8 mouse cellular contexts compared by ENCODE assay signal in genomic region chr5:93127722-93128121, GRCm38 (mm10). TPM values are rescaled to one million over a fixed set of nuclear protein-coding genes. Genes with fewer than 3 reads are reported as not detected.
DNase-seq lines count a peak whose midpoint lies in the region; ATAC-seq lines count a peak whose summit lies in the region.
"Had no signal": no experiment of that assay in that cellular context is flagged by ENCODE, and none has a peak within 500 bp of the region (broad histone marks: within the 10 kb centered on the region; RNA-seq: fewer than 3 reads in every experiment).

No protein-coding gene starts in this region.

- H3K4me2 ChIP-seq in liver, embryonic 11.5 days: no peak overlapping the region
- H3K4me2 ChIP-seq in forebrain, embryonic 14.5 days (ENCODE audit: low read length): peak overlapping the region; percentile 23; the same call in 1 of the 2 replicates
- no peak overlapping the region for H3K4me2 ChIP-seq in kidney, embryonic 15.5 days
- H3K4me2 ChIP-seq in midbrain, embryonic 14.5 days (ENCODE audit: low read length): no peak overlapping the region

- no peak overlapping the region for H3K9ac ChIP-seq in liver, embryonic 11.5 days (ENCODE audit: low read depth, low read length)
- peak overlapping the region; percentile 33; the same call in 1 of the 2 replicates for H3K9ac ChIP-seq in forebrain, embryonic 14.5 days (ENCODE audit: low read length)
- H3K9ac ChIP-seq in kidney, embryonic 15.5 days: no peak overlapping the region
- H3K9ac ChIP-seq in midbrain, embryonic 14.5 days (replicated peaks; ENCODE audit: low read length): no peak overlapping the region

- no peaks in the 10 kb centered on the region for H3K27me3 ChIP-seq in liver, embryonic 11.5 days (replicated peaks; ENCODE audit: control insufficient read depth, insufficient read depth, low read length)
- no peaks in the 10 kb centered on the region for H3K27me3 ChIP-seq in forebrain, embryonic 14.5 days (replicated peaks; ENCODE audit: control insufficient read depth, insufficient read depth, low read length)
- H3K27me3 ChIP-seq in kidney, embryonic 15.5 days: no peaks in the 10 kb centered on the region
- no peaks in the 10 kb centered on the region for H3K27me3 ChIP-seq in midbrain, embryonic 14.5 days (ENCODE audit: control insufficient read depth, insufficient read depth, low read length)

- no peaks in the 10 kb centered on the region for H3K9me3 ChIP-seq in liver, embryonic 11.5 days (ENCODE audit: control insufficient read depth, low read length)
- H3K9me3 ChIP-seq in forebrain, embryonic 14.5 days (replicated peaks; ENCODE audit: control insufficient read depth, low read length): no peaks in the 10 kb centered on the region
- no peaks in the 10 kb centered on the region for H3K9me3 ChIP-seq in kidney, embryonic 15.5 days (replicated peaks)
- no peaks in the 10 kb centered on the region for H3K9me3 ChIP-seq in midbrain, embryonic 14.5 days (ENCODE audit: control insufficient read depth, low read length)

- H3K27ac ChIP-seq in liver, embryonic 11.5 days (ENCODE audit: low read depth, low read length): no peak overlapping the region
- peak overlapping the region; percentile 80 for H3K27ac ChIP-seq in forebrain, embryonic 14.5 days (ENCODE audit: low read depth, low read length)
- H3K27ac ChIP-seq in kidney, embryonic 15.5 days: peak overlapping the region; percentile 92
- H3K27ac ChIP-seq in midbrain, embryonic 14.5 days (replicated peaks; ENCODE audit: low read depth, low read length): peak overlapping the region; percentile 50

- H3K36me3 ChIP-seq in liver, embryonic 11.5 days (ENCODE audit: control insufficient read depth, insufficient read depth, low read length): no peaks in the 10 kb centered on the region
- H3K36me3 ChIP-seq in forebrain, embryonic 14.5 days (ENCODE audit: control insufficient read depth, insufficient read depth, low read length): no peaks in the 10 kb centered on the region
- H3K36me3 ChIP-seq in kidney, embryonic 15.5 days: no peaks in the 10 kb centered on the region
- H3K36me3 ChIP-seq in midbrain, embryonic 14.5 days (ENCODE audit: control insufficient read depth, insufficient read depth, low read length): no peaks in the 10 kb centered on the region

- ATAC-seq in liver, embryonic 11.5 days (replicated peaks; ENCODE audit: low FRiP score): no peak
- peak; percentile 30 for ATAC-seq in forebrain, embryonic 14.5 days
- peak; percentile 64 for ATAC-seq in kidney, embryonic 15.5 days (replicated peaks; ENCODE audit: low FRiP score)
- 0 out of 2 replicates have a peak, but pooled peaks have one; percentile 28 for ATAC-seq in midbrain, embryonic 14.5 days (ENCODE audit: low FRiP score, low TSS enrichment)

- H3K4me3 ChIP-seq in liver, embryonic 11.5 days (ENCODE audit: low read depth, low read length): no peak overlapping the region
- no peak overlapping the region for H3K4me3 ChIP-seq in forebrain, embryonic 14.5 days (ENCODE audit: low read depth, low read length)
- H3K4me3 ChIP-seq in kidney, embryonic 15.5 days (replicated peaks): no peak overlapping the region
- no peak overlapping the region for H3K4me3 ChIP-seq in midbrain, embryonic 14.5 days (replicated peaks; ENCODE audit: low read depth, low read length)
- H3K4me3 ChIP-seq: erythroblast, embryonic 14.5 days had no signal

- H3K4me1 ChIP-seq in liver, embryonic 11.5 days (replicated peaks; ENCODE audit: control insufficient read depth, insufficient read depth, low read length): peaks cover 52% of the 10 kb centered on the region
- H3K4me1 ChIP-seq in forebrain, embryonic 14.5 days (ENCODE audit: control insufficient read depth, insufficient read depth, low read length): peaks cover 64% of the 10 kb centered on the region
- H3K4me1 ChIP-seq in kidney, embryonic 15.5 days: peaks cover 96% of the 10 kb centered on the region
- peaks cover 59% of the 10 kb centered on the region for H3K4me1 ChIP-seq in midbrain, embryonic 14.5 days (ENCODE audit: control insufficient read depth, insufficient read depth, low read length)

- WGBS in liver, embryonic 11.5 days: 23% methylated on average over 3 of the region's 3 CpGs
- 0% methylated on average over 3 of the region's 3 CpGs for WGBS in forebrain, embryonic 14.5 days
- 4% methylated on average over 3 of the region's 3 CpGs for WGBS in kidney, embryonic 15.5 days
- WGBS in midbrain, embryonic 14.5 days: 14% methylated on average over 3 of the region's 3 CpGs

- DNase-seq in liver (peak; percentile 24), R1 (ENCODE audit: low read depth, low spot score) (peak; percentile 88)
- no peak for DNase-seq in liver, embryonic 11.5 days (ENCODE audit: low spot score)
- DNase-seq in forebrain, embryonic 14.5 days (ENCODE audit: low spot score): peak; percentile 56
- peak; percentile 55 for DNase-seq in midbrain, embryonic 14.5 days
- no peak for DNase-seq in urinary bladder, postnatal 25 days (ENCODE audit: low spot score)

RNA-seq across cellular contexts. Expression of gene Sept11, which starts 34.5 kb away (rescaled TPM):
- polyA plus RNA-seq in liver, embryonic 11.5 days (2014; fragmentation: Nextera tagmentation; extraction: Ambion mirVana): 89.0 and 95.1 TPM in 2 replicates
- 149 and 167 TPM in 2 replicates for polyA plus RNA-seq in forebrain, embryonic 14.5 days (2014; fragmentation: Nextera tagmentation; extraction: Ambion mirVana)
- 221 and 222 TPM in 2 replicates for polyA plus RNA-seq in kidney, embryonic 15.5 days (2015; fragmentation: Nextera tagmentation; extraction: Ambion mirVana)
- polyA plus RNA-seq in midbrain, embryonic 14.5 days (2014; fragmentation: Nextera tagmentation; extraction: Ambion mirVana): 103 and 171 TPM in 2 replicates

Comparison
In these comparisons a context has a peak if more than half of its experiments do, and no peak if none do; other contexts are left out.
1. DNase-seq: peak in liver (single experiment), R1 (single experiment), forebrain, embryonic 14.5 days (single experiment) and midbrain, embryonic 14.5 days (single experiment); none in liver, embryonic 11.5 days (single experiment) and urinary bladder, postnatal 25 days (single experiment).